Mouse (Mus musculus) kidney, embryonic 15.5 days (tissue): ENCODE measurements at regions not wholly inside any gene's neighbourhood (a gene's known extent, or its start where the extent isn't known, plus 50 kb on each side); places are given as distances from the start of the nearest gene placed in this dataset.

Experiments used
- ATAC-seq: fragments of 200-750 bp; cut with Nextera tagmentation; replicated peaks from 2 replicates; pipeline ENCODE4 v1.8.0; 2017; ENCODE audit warnings: moderate TSS enrichment; ENCODE audit not compliant: low FRiP score
- H3K27ac ChIP-seq: fragments of 300-500 bp; sonication (generic); 2 replicates; pipeline ENCODE4 v1.5.1; 2015; ENCODE audit warnings: mild to moderate bottlenecking, inconsistent platforms
- H3K27me3 ChIP-seq: fragments of 300-500 bp; sonication (generic); 2 replicates; pipeline ENCODE4 v1.6.1; 2015; ENCODE audit warnings: inconsistent platforms
- H3K36me3 ChIP-seq: fragments of 300-500 bp; sonication (generic); 2 replicates; pipeline ENCODE4 v1.6.1; 2015; ENCODE audit warnings: inconsistent platforms
- H3K4me1 ChIP-seq: fragments of 300-500 bp; sonication (generic); 2 replicates; pipeline ENCODE4 v1.6.1; 2015; ENCODE audit warnings: inconsistent platforms
- H3K4me2 ChIP-seq: fragments of 300-500 bp; sonication (generic); 2 replicates; pipeline ENCODE4 v1.6.1; 2015; ENCODE audit warnings: moderate library complexity, mild to moderate bottlenecking, inconsistent platforms
- H3K4me3 ChIP-seq: fragments of 300-500 bp; sonication (generic); replicated peaks from 2 replicates; pipeline ENCODE4 v1.5.1; 2015; ENCODE audit warnings: mild to moderate bottlenecking, inconsistent platforms
- H3K9ac ChIP-seq: fragments of 300-500 bp; sonication (generic); 2 replicates; pipeline ENCODE4 v1.6.1; 2015; ENCODE audit warnings: mild to moderate bottlenecking, inconsistent platforms
- H3K9me3 ChIP-seq: fragments of 300-500 bp; sonication (generic); replicated peaks from 2 replicates; pipeline ENCODE4 v1.6.1; 2016; ENCODE audit warnings: inconsistent platforms
- WGBS: fragments of 180-500 bp; shearing (Covaris S2); methylation state at CpG from one replicate; pipeline ENCODE4 v1.1.7; 2015; ENCODE audit warnings: mixed read lengths; 5-methylcytosine and 5-hydroxymethylcytosine counted together

- Histone ChIP-seq H3K4me1 (peaks cover 36% of the 10 kb centered on the region), H3K27ac (no peak overlapping the region), H3K4me2 (no peak overlapping the region), H3K36me3 (no peaks in the 10 kb centered on the region), H3K27me3 (no peaks in the 10 kb centered on the region), H3K9me3 (0 out of 2 replicates have a peak, but pooled peaks cover 3% of the 10 kb centered on the region), H3K9ac (no peak overlapping the region), H3K4me3 (no peak overlapping the region)
- ATAC-seq: no peak
- WGBS: 77% methylated on average over 1 of the region's 1 CpGs
Observed at GRCm38 (mm10) chr3:37890202-37890601, 165.9 kb upstream of the Gm5148 start.

GRCm38 (mm10) chr3:37888455-37888854 lies 164.2 kb upstream of the Gm5148 start:
- H3K4me3 ChIP-seq: no peak overlapping the region
- no peak overlapping the region for H3K9ac ChIP-seq
- no peaks in the 10 kb centered on the region for H3K27me3 ChIP-seq
- no peak overlapping the region for H3K4me2 ChIP-seq
- H3K9me3 ChIP-seq: 0 out of 2 replicates have a peak, but pooled peaks cover 3% of the 10 kb centered on the region
- peaks cover 31% of the 10 kb centered on the region for H3K4me1 ChIP-seq
- ATAC-seq: no peak
- WGBS: 19% methylated on average over 6 of the region's 6 CpGs
- H3K36me3 ChIP-seq: no peaks in the 10 kb centered on the region
- peak overlapping the region; percentile 38; the same call in 1 of the 2 replicates for H3K27ac ChIP-seq

DNA sequence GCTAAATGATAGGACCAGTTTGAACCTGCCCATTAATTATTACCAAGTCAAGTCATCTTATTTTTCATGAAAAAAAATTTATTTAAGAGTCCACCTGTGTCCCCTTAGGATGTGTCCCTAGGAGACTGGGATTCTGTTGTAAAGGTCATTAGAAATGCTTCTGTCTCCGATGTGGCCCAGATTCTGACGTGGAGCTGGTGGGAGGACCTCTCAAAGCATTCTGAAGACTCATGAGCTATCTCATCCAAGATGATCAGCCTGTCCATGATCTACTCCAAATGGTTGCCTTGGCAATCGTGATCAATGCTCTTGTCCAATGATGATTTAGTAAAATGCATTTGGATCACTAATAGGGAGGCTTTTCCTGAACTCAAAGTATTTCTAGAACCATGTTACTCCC lies 163.4 kb upstream of the Gm5148 start:
- Histone ChIP-seq H3K9ac (no peak overlapping the region), H3K27me3 (no peaks in the 10 kb centered on the region), H3K9me3 (0 out of 2 replicates have a peak, but pooled peaks cover 3% of the 10 kb centered on the region), H3K27ac (no peak overlapping the region), H3K36me3 (no peaks in the 10 kb centered on the region), H3K4me3 (no peak overlapping the region), H3K4me2 (no peak overlapping the region), H3K4me1 (peaks cover 32% of the 10 kb centered on the region)
- ATAC-seq: no peak
- WGBS: 79% methylated on average over 3 of the region's 3 CpGs

- H3K4me2 ChIP-seq: no peak overlapping the region
- H3K27me3 ChIP-seq: no peaks in the 10 kb centered on the region
- H3K9me3 ChIP-seq: no peaks in the 10 kb centered on the region
- no peaks in the 10 kb centered on the region for H3K36me3 ChIP-seq
- no peak overlapping the region for H3K4me3 ChIP-seq
- 88% methylated on average over 3 of the region's 3 CpGs for WGBS
- H3K9ac ChIP-seq: no peak overlapping the region
- H3K4me1 ChIP-seq: peaks cover 38% of the 10 kb centered on the region
- no peak overlapping the region for H3K27ac ChIP-seq
- no peak for ATAC-seq
Observed at GRCm38 (mm10) chr3:37886705-37887454, 162.6 kb upstream of the Gm5148 start.

GRCm38 (mm10) chr3:37885776-37886175 lies 161.5 kb upstream of the Gm5148 start:
- H3K4me2 ChIP-seq: no peak overlapping the region
- H3K27me3 ChIP-seq: no peaks in the 10 kb centered on the region
- H3K4me3 ChIP-seq: no peak overlapping the region
- no peak overlapping the region for H3K9ac ChIP-seq
- no peaks in the 10 kb centered on the region for H3K36me3 ChIP-seq
- peak; percentile 69 for ATAC-seq
- 0 out of 2 replicates have a peak overlapping the region, but pooled peaks have one; percentile 18 for H3K27ac ChIP-seq
- peaks cover 38% of the 10 kb centered on the region for H3K4me1 ChIP-seq
- 50% methylated on average over 6 of the region's 6 CpGs for WGBS
- H3K9me3 ChIP-seq: no peaks in the 10 kb centered on the region

- H3K27ac ChIP-seq: no peak overlapping the region
- H3K4me2 ChIP-seq: no peak overlapping the region
- WGBS: 41% methylated on average over 5 of the region's 5 CpGs
Observed at GRCm38 (mm10) chr3:37882417-37882816, 158.1 kb upstream of the Gm5148 start.

DNA sequence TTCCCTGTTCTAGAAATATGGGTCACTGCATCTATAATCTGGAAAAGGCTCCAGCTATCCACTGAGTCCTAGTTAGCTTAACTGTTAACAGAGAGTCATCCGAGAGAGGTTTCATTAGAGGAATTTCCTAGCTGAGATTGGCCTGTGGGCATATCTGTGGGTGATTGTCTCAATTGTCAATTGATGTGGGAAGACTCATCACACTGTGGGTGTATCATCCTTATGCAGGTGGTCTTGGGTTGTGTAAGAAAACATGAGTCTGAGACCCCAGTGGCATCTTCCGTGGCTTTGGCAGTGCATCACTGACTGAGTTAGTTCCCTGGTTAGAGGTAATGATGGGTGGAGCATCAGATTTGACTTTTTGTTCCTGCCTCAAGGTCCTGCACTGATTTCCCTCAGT lies 156.7 kb upstream of the Gm5148 start:
- Histone ChIP-seq H3K36me3 (no peaks in the 10 kb centered on the region), H3K4me3 (no peak overlapping the region), H3K4me2 (no peak overlapping the region), H3K27me3 (no peaks in the 10 kb centered on the region), H3K4me1 (peaks cover 15% of the 10 kb centered on the region), H3K9me3 (no peaks in the 10 kb centered on the region), H3K9ac (no peak overlapping the region), H3K27ac (no peak overlapping the region)
- no peak for ATAC-seq
- WGBS: 89% methylated on average over 2 of the region's 2 CpGs

More at GRCm38 (mm10) chr3:37882417-37882816, 158.1 kb upstream of the Gm5148 start:
- no peak overlapping the region for H3K9ac ChIP-seq
- no peak for ATAC-seq
- H3K27me3 ChIP-seq: no peaks in the 10 kb centered on the region
- peaks cover 20% of the 10 kb centered on the region for H3K4me1 ChIP-seq
- no peaks in the 10 kb centered on the region for H3K36me3 ChIP-seq
- no peak overlapping the region for H3K4me3 ChIP-seq
- H3K9me3 ChIP-seq: no peaks in the 10 kb centered on the region

DNA sequence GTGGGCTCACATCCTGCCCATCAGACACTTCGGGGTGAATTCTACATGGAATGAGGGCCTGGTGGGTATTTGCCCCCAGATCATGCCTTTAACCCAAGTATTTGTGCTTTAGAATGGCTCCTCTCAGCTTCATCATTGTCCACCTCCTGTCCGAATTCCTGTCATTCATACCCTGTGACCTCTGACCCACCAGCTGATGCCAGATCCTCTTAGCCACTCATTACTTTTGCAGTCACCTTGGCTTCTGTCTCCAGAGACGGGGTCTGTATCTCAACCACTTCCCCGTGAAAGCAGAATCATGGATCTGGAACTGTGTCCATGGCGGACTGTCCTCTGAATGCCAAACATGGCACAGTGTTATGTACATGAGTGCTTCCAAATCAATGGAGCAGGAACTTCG lies 154.8 kb upstream of the Gm5148 start:
- 72% methylated on average over 6 of the region's 6 CpGs for WGBS
- Histone ChIP-seq H3K4me2 (no peak overlapping the region), H3K36me3 (no peaks in the 10 kb centered on the region), H3K27ac (no peak overlapping the region), H3K27me3 (no peaks in the 10 kb centered on the region), H3K9me3 (no peaks in the 10 kb centered on the region), H3K4me1 (peaks cover 24% of the 10 kb centered on the region), H3K9ac (no peak overlapping the region), H3K4me3 (no peak overlapping the region)
- no peak for ATAC-seq

- Histone ChIP-seq H3K4me3 (no peak overlapping the region), H3K9ac (no peak overlapping the region), H3K4me2 (no peak overlapping the region), H3K27me3 (no peaks in the 10 kb centered on the region), H3K36me3 (no peaks in the 10 kb centered on the region), H3K9me3 (no peaks in the 10 kb centered on the region), H3K4me1 (peaks cover 17% of the 10 kb centered on the region), H3K27ac (peak overlapping the region; percentile 86)
- no peak; the same call in 1 of the 2 replicates for ATAC-seq
- WGBS: 70% methylated on average over 13 of the region's 13 CpGs
Observed at GRCm38 (mm10) chr3:37876016-37876765, 151.9 kb upstream of the Gm5148 start.

DNA sequence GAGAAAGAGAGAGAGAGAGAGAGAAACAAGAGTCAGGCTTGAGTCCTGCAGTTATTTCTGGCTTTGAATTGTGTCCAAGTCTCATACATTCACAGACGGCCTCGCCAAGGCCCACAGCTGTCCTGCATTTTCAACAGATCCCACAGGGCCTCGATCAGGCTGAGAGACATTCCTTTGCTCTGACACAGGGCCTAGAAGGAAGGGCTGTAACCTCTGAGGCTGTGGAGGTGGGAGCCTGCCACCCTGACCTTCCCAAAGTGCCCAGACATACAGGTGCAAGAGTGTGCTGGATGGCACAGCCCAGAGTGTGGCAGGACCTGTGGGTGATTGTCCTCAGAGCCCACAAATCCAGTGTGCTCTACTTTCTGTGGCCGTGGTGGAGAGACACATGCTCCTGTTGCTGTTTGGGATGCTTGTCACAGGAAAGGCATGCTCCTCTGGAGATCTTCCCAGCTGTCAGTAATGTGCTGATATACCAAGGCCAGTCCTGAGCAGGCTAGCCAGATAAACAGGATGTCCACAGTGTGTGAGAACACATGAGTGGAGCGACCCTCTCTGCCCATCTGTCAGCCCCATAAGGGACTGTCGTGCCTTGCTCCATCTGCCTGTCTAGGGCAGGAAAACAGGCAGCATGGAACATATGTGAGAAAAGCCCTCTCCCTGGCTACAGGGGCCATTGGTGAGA lies 151.2 kb upstream of the Gm5148 start:
- 45% methylated on average over 6 of the region's 6 CpGs for WGBS
- Histone ChIP-seq H3K27me3 (no peaks in the 10 kb centered on the region), H3K27ac (peak overlapping the region; percentile 86), H3K4me2 (no peak overlapping the region), H3K4me3 (no peak overlapping the region), H3K4me1 (peaks cover 17% of the 10 kb centered on the region), H3K36me3 (no peaks in the 10 kb centered on the region), H3K9ac (no peak overlapping the region), H3K9me3 (no peaks in the 10 kb centered on the region)
- ATAC-seq: peak; percentile 79

DNA sequence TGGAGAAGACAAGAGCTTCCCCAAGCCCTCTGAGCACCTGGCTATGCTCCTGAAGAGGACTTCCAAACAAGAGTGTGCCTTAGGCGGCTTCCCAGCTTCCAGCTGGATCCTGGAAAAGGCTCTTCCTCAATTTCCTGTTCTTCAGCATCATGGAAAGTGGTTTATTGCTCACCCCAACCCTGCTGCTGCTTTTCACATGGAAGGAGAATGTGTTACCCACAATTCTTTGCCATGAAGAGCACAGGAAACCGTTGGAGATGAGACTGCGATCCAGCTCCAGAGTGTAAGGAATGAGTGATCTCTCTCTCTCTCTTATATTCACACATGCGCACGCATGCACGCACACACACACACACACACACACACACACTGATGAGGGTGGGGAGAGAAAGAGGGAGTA lies 150.6 kb upstream of the Gm5148 start:
- no peak overlapping the region for H3K9ac ChIP-seq
- peak; percentile 20; the same call in 1 of the 2 replicates for ATAC-seq
- no peaks in the 10 kb centered on the region for H3K36me3 ChIP-seq
- H3K4me2 ChIP-seq: no peak overlapping the region
- H3K4me3 ChIP-seq: no peak overlapping the region
- H3K27me3 ChIP-seq: no peaks in the 10 kb centered on the region
- H3K9me3 ChIP-seq: no peaks in the 10 kb centered on the region
- peaks cover 17% of the 10 kb centered on the region for H3K4me1 ChIP-seq
- peak overlapping the region; percentile 86 for H3K27ac ChIP-seq
- WGBS: 56% methylated on average over 6 of the region's 6 CpGs

- Histone ChIP-seq H3K9me3 (no peaks in the 10 kb centered on the region), H3K4me3 (no peak overlapping the region), H3K27me3 (no peaks in the 10 kb centered on the region), H3K36me3 (no peaks in the 10 kb centered on the region), H3K4me1 (peaks cover 17% of the 10 kb centered on the region), H3K4me2 (no peak overlapping the region), H3K27ac (peak overlapping the region; percentile 86), H3K9ac (no peak overlapping the region)
- 88% methylated on average over 1 of the region's 1 CpGs for WGBS
- no peak for ATAC-seq
Observed at GRCm38 (mm10) chr3:37874346-37874745, 150.1 kb upstream of the Gm5148 start.
